Mouse (Mus musculus) thymus, adult 18-20 months (tissue): ENCODE measurements around the gene Itga6.

Source experiments
- DNase-seq, 2 experiments: peaks; one replicate each; pipeline ENCODE4 v3.0.0; 2022; ENCODE audit warnings: mixed read lengths in 2 of 2

Itga6 gene

DNA sequence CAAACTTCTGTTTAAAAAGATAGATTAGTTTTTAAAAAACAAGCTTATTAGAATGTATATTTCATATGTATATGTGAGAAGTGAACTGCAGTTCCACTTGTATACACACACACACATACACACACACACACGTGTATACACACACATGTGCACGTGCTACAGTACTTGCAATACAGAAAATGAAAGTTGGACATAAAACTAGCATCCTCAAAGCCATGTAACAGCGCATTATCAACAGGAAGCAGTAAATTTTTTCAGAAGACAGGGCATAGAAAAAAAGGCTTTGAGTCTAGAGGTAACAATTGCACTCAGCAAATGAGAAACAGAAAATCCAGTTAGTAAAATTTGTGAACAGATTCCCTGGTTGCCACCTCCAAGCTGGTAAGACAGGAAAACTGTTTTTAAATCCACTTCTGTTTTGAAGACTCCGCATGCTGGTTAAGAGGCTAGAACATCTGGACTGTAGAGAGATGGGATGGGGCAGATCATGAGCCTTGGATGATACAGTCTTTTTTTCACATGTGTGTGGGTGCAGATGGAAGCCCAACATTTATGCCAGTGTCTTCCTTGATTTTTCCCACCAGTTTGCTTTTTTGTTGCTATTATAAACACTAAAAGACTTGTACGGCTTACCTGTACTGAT lies 118.2 kb downstream of the Itga6 start:
- no peak for DNase-seq

GRCm38 (mm10) chr2:71865022-71865421 lies 119.6 kb downstream of the Itga6 start:
- DNase-seq, result no peak

GRCm38 (mm10) chr2:71865935-71866334 lies 120.5 kb downstream of the Itga6 start:
- DNase-seq, result no peak

DNA sequence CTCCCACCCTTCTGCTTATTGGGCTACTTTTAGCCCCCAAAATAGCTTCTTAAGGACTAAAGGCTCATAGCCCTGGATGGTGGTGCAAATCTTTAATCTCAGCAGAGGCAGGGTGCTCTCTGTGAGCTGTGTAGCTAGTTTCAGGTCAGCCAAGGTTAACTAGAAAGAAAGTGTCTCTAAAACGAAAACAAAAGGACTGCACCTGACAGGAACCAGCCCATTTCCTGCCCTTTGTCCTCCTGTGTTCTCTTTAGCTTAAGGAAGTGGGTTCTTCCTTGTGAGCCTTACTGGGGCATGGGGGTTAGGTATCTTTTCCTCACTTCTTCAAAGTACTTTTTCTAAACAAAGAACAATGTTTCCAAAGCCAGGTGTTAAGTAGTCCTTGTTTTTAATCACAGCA lies 121.1 kb downstream of the Itga6 start:
- peak; percentile 37 to 69 for DNase-seq

GRCm38 (mm10) chr2:71867019-71867418 lies 121.6 kb downstream of the Itga6 start:
- DNase-seq, result no peak

DNA sequence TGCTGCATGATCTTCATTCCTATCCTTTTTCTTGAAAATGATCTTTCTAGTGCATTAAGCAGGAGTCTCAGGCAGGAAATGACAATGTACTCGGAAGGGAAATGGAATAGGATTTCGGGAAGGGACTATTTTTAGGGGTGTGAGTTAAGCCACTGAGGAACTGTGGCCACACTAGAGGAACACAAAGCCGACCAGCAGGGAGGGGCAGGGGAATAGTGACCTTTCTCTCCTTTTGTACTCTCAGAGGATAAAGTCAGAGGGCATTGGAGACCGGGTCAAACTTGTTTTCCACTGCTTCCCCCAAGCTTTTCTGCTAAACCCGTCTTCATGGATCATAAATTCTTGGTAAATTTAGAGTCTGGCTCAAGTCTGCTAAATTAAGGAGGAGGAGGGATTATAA lies 122.1 kb downstream of the Itga6 start:
- no peak for DNase-seq

- DNase-seq, result no peak
Observed at GRCm38 (mm10) chr2:71868256-71868655, 122.8 kb downstream of the Itga6 start.

GRCm38 (mm10) chr2:71872141-71872540 lies 126.7 kb downstream of the Itga6 start:
- DNase-seq, result no peak

DNA sequence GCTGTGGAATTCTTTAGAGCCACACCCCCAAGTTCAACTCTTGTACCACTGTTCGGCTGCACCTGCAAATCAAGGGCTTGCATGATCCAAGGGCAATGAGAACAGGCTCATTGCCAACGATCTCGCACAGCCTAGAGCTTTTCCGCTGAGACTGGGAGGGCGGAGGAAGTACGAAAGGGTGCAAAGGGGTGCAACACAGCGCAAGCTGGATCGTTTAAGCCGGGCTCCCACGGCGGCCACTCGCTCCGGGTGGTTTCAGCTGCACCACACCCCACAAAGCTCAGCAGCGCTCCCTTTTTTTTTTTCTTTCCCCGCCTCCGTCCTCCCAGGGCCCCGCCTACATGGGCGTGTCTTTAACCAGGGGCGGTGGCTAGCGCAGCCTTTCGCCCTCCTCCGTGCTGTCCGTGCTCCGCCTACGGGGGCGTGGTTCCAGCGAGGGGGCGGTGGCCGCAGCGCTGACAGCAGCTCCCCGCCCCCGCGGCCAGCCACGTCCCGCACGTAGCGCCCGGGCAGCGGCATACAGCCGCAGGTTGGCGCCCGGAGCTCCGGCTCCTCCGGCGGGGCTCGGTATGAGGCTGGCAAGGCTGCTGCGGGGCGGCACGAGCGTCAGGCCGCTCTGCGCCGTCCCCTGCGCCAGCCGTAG lies 127.5 kb downstream of the Itga6 start, which contains the start of gene Pdk1:
Gene Pdk1, plus strand, starts transcription at position 424 of the 643 bp plus-strand sequence.
- peak; percentile 97 to 98 for DNase-seq

DNA sequence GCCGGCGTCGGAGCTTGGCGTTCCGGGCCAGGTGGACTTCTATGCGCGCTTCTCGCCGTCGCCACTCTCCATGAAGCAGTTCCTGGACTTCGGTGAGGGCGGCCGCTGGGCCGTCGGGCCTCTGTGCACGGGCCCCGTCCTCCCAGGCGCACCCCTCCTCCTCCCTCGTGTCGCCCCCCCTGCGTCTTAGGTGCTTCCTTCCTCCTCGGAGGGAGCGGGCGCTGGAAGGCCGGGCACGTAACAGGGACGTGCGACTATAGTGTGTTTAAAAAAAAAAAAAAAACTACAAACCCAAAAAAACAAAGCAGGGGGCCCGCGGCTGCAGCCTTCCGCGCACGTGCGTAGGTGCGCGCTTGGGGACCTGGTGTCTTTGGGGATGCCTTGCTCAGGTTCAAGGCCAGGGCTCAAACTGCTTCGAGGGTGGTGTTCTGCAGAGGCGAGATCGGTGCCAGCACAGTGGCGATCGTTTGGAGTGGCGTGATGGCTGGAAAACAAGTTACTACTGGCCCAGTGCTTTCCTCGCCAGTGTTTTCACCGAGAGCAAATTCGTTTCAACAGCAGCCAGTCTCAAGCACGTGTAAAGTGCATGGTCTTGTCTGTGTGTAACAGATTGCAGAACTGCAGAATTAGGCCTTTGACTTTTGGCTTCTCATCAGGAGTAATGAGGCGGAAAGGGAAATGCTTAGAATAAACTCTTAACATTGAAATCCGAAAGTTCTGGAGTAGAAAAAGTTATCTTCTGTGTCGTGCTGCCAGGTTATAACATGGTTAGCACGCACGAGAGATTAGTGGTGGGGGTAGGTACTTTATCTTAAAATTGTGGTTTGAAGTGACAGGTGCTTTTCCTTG lies 128.3 kb downstream of the Itga6 start:
- DNase-seq, result peak; percentile 73 to 83

DNA sequence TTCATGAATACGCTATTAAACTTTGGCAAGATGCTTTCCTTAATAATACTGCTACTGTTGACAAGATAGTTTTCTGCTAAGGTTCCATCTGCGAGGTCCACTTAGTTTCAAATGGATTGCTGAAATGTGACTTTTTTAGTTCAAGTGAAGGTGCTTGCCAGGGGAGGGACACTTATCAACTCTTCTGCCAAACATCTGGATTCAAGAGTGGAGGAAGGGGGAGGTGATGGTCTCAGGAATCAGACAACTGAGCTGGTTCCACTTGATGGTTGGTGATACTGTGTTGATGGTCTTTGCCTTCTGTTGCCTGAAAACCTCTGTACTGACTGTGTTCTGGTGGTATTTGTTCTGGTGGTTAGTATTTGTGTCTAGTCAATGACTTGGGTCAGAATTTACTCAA lies 129.0 kb downstream of the Itga6 start:
- DNase-seq, result no peak

GRCm38 (mm10) chr2:71874836-71875235 lies 129.4 kb downstream of the Itga6 start:
- no peak for DNase-seq

GRCm38 (mm10) chr2:71877865-71878264 lies 132.4 kb downstream of the Itga6 start:
- no peak for DNase-seq

GRCm38 (mm10) chr2:71878441-71878840 lies 133.0 kb downstream of the Itga6 start:
- DNase-seq, result no peak

DNA sequence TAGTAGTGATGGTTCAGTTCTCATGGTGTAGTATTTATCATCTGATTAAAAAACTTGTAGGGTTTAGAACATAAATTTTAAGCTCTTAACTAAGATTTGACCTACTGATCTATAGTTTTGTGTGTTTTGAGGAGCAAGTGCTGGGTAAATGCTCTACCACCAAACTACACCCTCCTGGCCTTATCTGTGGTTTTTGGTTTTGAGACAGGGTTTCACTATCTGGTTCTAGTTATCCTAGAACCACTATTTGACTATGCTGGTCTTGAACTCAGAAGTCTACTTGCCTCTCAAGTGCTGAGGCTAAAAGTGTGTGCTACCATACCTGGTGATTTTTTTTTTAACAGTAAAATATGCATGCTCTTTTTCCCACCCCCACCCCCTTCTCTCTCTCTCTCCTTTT lies 133.5 kb downstream of the Itga6 start:
- DNase-seq, result no peak

GRCm38 (mm10) chr2:71882914-71883651 lies 137.7 kb downstream of the Itga6 start:
- no peak for DNase-seq

- DNase-seq, result no peak
Observed at GRCm38 (mm10) chr2:71887269-71887668, 141.9 kb downstream of the Itga6 start.

DNA sequence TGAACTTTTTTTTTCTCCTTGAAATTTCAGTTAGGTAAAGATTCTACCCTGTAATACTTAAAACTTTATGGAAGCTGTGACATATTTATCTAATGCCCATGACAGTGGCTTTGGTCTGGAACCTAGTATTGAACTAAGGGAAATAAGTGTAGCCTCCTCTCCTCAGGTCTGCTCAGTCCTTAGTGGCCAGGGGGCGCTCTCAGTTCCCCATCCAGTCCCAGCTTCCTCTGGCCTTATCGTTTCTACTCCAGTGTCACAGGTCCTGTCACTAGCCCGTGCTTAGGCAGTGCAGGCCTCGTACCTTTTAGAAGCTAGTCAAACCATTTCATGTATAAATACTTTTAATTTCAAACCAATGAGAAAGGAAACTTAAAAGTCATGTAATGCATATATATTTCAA lies 143.0 kb downstream of the Itga6 start:
- DNase-seq, result no peak

DNA sequence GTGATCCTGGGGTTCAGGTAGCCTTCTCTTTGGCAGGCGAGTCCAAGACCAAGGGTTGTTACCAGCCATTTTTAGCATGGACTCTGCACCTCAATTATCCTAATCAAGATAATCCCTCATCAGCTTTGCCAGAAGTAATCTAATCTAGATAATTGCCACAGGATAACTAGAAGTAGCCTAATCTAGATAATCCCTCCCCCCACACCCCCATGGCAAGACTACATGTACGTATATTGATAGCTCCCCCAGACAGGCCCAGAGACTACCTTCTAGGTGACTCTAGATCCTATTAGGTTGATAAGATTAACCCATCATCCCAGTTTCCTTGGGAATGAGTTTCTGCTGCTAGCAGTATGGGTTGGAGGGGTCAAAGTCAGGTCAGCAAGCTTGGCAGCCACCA lies 146.1 kb downstream of the Itga6 start:
- DNase-seq, result no peak

DNA sequence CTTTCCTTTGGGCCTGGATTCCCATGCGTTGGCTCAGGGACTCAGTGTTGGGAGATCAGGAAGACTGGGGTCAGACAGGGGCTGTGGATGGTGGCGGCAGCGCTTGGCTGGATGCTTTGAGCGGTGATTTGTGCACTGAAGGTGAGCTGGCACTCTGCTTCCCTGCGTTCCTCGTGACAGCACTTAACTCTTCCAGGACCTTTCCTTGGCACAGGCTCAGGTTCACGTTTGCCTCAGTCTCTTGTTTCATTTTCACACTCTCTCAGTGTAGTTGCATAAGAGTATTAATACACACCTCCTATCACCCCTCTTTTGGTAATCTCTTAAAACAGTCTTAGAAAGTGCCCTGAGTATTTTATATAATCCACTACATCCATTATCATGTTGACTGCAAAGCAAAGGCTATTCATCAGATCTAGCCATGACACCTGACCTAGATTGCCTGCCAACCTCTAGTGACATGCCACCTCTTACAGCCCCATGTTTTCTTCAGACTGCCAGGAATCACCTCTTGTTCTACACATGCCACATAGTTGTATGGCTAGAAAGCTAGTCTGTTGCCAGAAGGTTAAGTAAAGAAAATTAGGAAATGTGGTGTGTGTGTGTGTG lies 147.4 kb downstream of the Itga6 start:
- no peak for DNase-seq

GRCm38 (mm10) chr2:71895596-71896286 lies 150.3 kb downstream of the Itga6 start:
- DNase-seq, result no peak

DNA sequence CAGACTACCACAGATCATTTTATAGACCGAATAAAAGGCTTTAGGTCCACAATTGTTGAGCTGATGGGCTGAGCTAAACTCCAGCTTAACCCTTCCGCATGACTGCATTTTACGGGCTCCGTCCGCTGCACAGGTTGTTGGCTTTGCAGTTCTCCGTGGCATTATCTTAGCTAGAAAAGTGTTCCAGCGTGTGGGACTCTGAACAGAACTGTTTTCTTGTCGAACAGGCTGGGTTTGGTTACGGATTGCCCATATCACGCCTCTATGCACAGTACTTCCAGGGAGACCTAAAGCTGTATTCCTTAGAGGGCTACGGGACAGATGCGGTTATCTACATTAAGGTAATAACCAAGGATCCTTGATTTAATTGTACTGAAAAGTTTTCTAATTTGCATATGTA lies 152.0 kb downstream of the Itga6 start:
- DNase-seq, result no peak
